15 mouse cellular contexts compared by ENCODE assay signal in the genomic region with DNA sequence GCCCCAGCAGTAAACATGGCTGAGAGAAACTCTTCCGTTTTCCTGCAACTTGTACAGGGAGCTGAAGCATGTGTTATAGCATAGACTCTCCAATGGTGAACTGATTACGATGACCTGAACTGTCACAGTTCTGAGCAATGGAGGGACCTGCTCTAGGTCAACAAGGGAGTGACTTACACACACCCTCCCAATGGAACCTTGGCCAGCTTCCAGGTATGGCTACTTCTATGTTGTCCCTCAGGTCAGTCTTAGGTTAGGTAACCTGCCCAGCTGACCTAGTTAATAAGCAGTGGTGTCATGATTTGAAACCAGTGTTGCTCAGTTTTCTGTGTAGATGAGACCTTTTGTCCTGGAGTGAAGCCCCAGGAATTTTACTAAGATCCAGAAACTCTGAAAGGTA. TPM values are rescaled to one million over a fixed set of nuclear protein-coding genes. Genes with fewer than 3 reads are reported as not detected.
DNase-seq lines count a peak whose midpoint lies in the region; ATAC-seq and TF ChIP-seq lines count a peak whose summit lies in the region.
"Had no signal": no experiment of that assay in that cellular context is flagged by ENCODE, and none has a peak within 500 bp of the region (broad histone marks: within the 10 kb centered on the region; RNA-seq: fewer than 3 reads in every experiment).

No protein-coding gene starts in this region.

- no peak for TF ChIP-seq EP300 in stomach, postnatal 0 days (optimal IDR thresholded peaks at IDR 0.05)

- peak; percentile 31 to 54 for DNase-seq in urinary bladder, adult 18-20 months (ENCODE audit: low spot score in 2 of 2)
- no peak for DNase-seq in urinary bladder, postnatal 4 days (ENCODE audit: low spot score in 2 of 2)
- peak; percentile 60 for DNase-seq in kidney, postnatal 10 days
- peak; percentile 84 for DNase-seq in stomach, postnatal 0 days (ENCODE audit: low spot score)
- no peak for DNase-seq in layer of hippocampus, postnatal 25 days (ENCODE audit: extremely low spot score in 1 of 2, low spot score in 1 of 2)
- DNase-seq in cerebellum, adult 8-10 months, result no peak
- no peak for DNase-seq in ovary, postnatal 10 days (ENCODE audit: low spot score)
- DNase-seq: cerebellum, adult 2 months; heart, adult 2 months; right cerebral cortex, adult 18-20 months had no signal

- H3K4me1 ChIP-seq in liver, embryonic 16.5 days (ENCODE audit: control insufficient read depth, low read depth, low read length), result no peaks in the 10 kb centered on the region
- H3K4me1 ChIP-seq in stomach, postnatal 0 days (replicated peaks; ENCODE audit: control insufficient read depth, insufficient read depth), result no peaks in the 10 kb centered on the region; the same call in 1 of the 2 replicates
- H3K4me1 ChIP-seq: neural tube, embryonic 13.5 days had no signal

- 69% methylated on average over 2 of the region's 2 CpGs for WGBS in liver, embryonic 16.5 days (ENCODE audit: insufficient replicate concordance)
- 50% methylated on average over 2 of the region's 2 CpGs for WGBS in stomach, postnatal 0 days

- peak; percentile 95 for ATAC-seq in liver, embryonic 16.5 days (ENCODE audit: low read depth)
- ATAC-seq in stomach, postnatal 0 days (ENCODE audit: low FRiP score, low TSS enrichment), result peak; percentile 93
- ATAC-seq: activated CD4-positive, CD25-positive, alpha-beta regulatory T cell, adult 4 months; midbrain, embryonic 16.5 days had no signal

- no peak overlapping the region for H3K9ac ChIP-seq in liver, embryonic 16.5 days (ENCODE audit: low read depth, low read length)
- no peak overlapping the region for H3K9ac ChIP-seq in stomach, postnatal 0 days (ENCODE audit: low read length)
- H3K9ac ChIP-seq: neural tube, embryonic 13.5 days had no signal

- H3K27ac ChIP-seq in liver, embryonic 16.5 days (ENCODE audit: low read length), result no peak overlapping the region
- peak overlapping the region; percentile 70 for H3K27ac ChIP-seq in stomach, postnatal 0 days (replicated peaks)
- H3K27ac ChIP-seq: heart, adult 2 months; macrophage; neural tube, embryonic 13.5 days had no signal

- no peaks in the 10 kb centered on the region for H3K27me3 ChIP-seq in liver, embryonic 16.5 days (ENCODE audit: control insufficient read depth, insufficient read depth, low read depth, low read length)
- H3K27me3 ChIP-seq in stomach, postnatal 0 days (ENCODE audit: control insufficient read depth, insufficient read depth, low read length), result no peaks in the 10 kb centered on the region
- H3K27me3 ChIP-seq: neural tube, embryonic 13.5 days had no signal

- H3K4me2 ChIP-seq in liver, embryonic 16.5 days (ENCODE audit: low read depth, low read length), result no peak overlapping the region
- H3K4me2 ChIP-seq in stomach, postnatal 0 days (replicated peaks; ENCODE audit: low read depth), result no peak overlapping the region
- H3K4me2 ChIP-seq: neural tube, embryonic 13.5 days had no signal

- no peak overlapping the region for H3K4me3 ChIP-seq in liver, embryonic 16.5 days (ENCODE audit: low read depth, low read length)
- no peak overlapping the region for H3K4me3 ChIP-seq in stomach, postnatal 0 days (ENCODE audit: low read depth, low read length)
- H3K4me3 ChIP-seq: heart, adult 2 months; neural tube, embryonic 13.5 days had no signal

- H3K9me3 ChIP-seq in liver, embryonic 16.5 days (replicated peaks; ENCODE audit: control insufficient read depth, low read length), result no peaks in the 10 kb centered on the region
- no peaks in the 10 kb centered on the region for H3K9me3 ChIP-seq in stomach, postnatal 0 days (ENCODE audit: control insufficient read depth, low read length)
- H3K9me3 ChIP-seq: neural tube, embryonic 13.5 days had no signal

- no peak for TF ChIP-seq CTCF in stomach, postnatal 0 days (IDR thresholded peaks at IDR 0.05; ENCODE audit: low read depth)

- no peaks in the 10 kb centered on the region for H3K36me3 ChIP-seq in liver, embryonic 16.5 days (ENCODE audit: control insufficient read depth, insufficient read depth)
- H3K36me3 ChIP-seq in stomach, postnatal 0 days (ENCODE audit: control insufficient read depth, insufficient read depth, low read length), result no peaks in the 10 kb centered on the region
- H3K36me3 ChIP-seq: neural tube, embryonic 13.5 days had no signal

RNA-seq across cellular contexts. Expression of a gene that starts 8.9 kb away (rescaled TPM):
- polyA plus RNA-seq in liver, embryonic 16.5 days (2015; fragmentation: Nextera tagmentation; extraction: Ambion mirVana), result 0.78 and 1.2 TPM in 2 replicates
- 7.4 and 7.9 TPM in 2 replicates for polyA plus RNA-seq in stomach, postnatal 0 days (2015; fragmentation: Nextera tagmentation; extraction: Ambion mirVana)
- not detected for total RNA-seq in layer of hippocampus, postnatal 25 days (2021)
- polyA plus RNA-seq: macrophage had no signal

RNA-seq across cellular contexts. Expression of a gene that starts 53.6 kb away (rescaled TPM):
- 0.71 and 0.75 TPM in 2 replicates for polyA plus RNA-seq in liver, embryonic 16.5 days (2015; fragmentation: Nextera tagmentation; extraction: Ambion mirVana)
- polyA plus RNA-seq in stomach, postnatal 0 days (2015; fragmentation: Nextera tagmentation; extraction: Ambion mirVana), result 15.1 and 16.8 TPM in 2 replicates
- total RNA-seq in layer of hippocampus, postnatal 25 days (2021), result 10 to 100 TPM; 42.0 to 45.1 TPM

RNA-seq across cellular contexts. Expression of a gene that starts 56.2 kb away (rescaled TPM):
- 0.20 TPM in 1 of 2 replicates, not detected in the other for polyA plus RNA-seq in liver, embryonic 16.5 days (2015; fragmentation: Nextera tagmentation; extraction: Ambion mirVana)
- polyA plus RNA-seq in stomach, postnatal 0 days (2015; fragmentation: Nextera tagmentation; extraction: Ambion mirVana), result 13.9 and 17.1 TPM in 2 replicates
- total RNA-seq in layer of hippocampus, postnatal 25 days (2021), result 1 to 10 TPM; 3.1 to 3.9 TPM
- polyA plus RNA-seq: activated CD4-positive, CD25-positive, alpha-beta regulatory T cell, adult 4 months; macrophage had no signal

Comparison
In these comparisons a context has a peak if more than half of its experiments do, and no peak if none do; other contexts are left out.
1. DNase-seq: peak in urinary bladder, adult 18-20 months (2 of 2), kidney, postnatal 10 days (single experiment) and stomach, postnatal 0 days (single experiment); none in urinary bladder, postnatal 4 days (0 of 2), layer of hippocampus, postnatal 25 days (0 of 2), cerebellum, adult 8-10 months (single experiment) and ovary, postnatal 10 days (single experiment).
2. RNA of a gene that starts 56.2 kb away (polyA plus RNA-seq): 13.9 to 17.1 TPM in stomach, postnatal 0 days; 0.20 TPM in liver, embryonic 16.5 days; every median in the first group is over 10 times any median in the second.